ENCODE assay signal across 1 mouse cellular context in the genomic region with DNA sequence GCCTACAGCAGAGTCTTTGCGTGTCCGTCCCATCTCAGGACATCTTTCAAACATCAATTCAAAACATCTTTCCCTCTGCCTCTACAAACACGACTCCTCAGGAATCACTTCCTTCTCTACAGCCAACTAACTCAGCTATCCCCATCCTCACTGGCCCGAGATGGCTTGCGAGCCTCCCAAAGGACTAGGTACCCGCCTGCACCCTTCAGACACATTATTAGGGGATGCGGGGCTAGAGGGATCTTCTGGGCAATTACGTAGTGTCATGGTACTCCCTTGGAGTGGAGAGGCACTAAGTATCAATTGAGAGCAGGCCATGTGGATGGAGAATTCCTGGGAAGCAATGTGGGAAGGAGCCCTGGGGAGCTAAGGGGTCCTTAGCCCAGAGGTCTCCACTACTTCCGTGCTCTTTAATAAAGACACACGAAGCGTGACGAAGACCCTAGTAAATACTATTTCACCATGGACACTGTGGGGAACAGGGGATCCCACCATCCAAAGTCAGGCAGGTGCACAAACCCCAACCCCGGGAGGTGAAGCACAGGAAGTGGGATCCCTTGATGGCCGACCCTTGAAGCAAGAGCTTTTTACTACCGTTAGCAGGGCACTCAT.
TF ChIP-seq lines count a peak whose summit lies in the region.

No protein-coding gene starts in this region.

TF ChIP-seq in C2C12, 6 proteins besides CTCF, POLR2A, EP300 and RAD21 (continued from another document):
- no peak for TF ChIP-seq CEBPB (IDR thresholded peaks at IDR 0.05; ENCODE audit: low read depth)
- no peak for TF ChIP-seq MAX (IDR thresholded peaks at IDR 0.05)
- TF ChIP-seq USF1 (IDR thresholded peaks at IDR 0.05; ENCODE audit: low read depth) = no peak
